Mouse (Mus musculus): ENCODE results near the gene Cdh3. TPM values are rescaled to one million over a fixed set of nuclear protein-coding genes. Genes with fewer than 3 reads are reported as not detected.
A peak's percentile ranks its signal among the peaks of the same experiment; 100 is the strongest.

Gene Cdh3
- total and polyA plus RNA-seq, 3 experiments: not detected

GRCm38 (mm10) chr8:106528596-106529249, 18.0 kb downstream of the Cdh3 start:
- no peak overlapping the region for H3K9ac ChIP-seq (ENCODE audit: control insufficient read depth, low read depth, low read length, poor library complexity, severe bottlenecking)
- H3K4me1 ChIP-seq (ENCODE audit: control insufficient read depth in 1 of 2, insufficient read depth in 2 of 2, low read length in 2 of 2): no peaks in the 10 kb centered on the region
- H3K27me3 ChIP-seq (ENCODE audit: control insufficient read depth in 1 of 2, insufficient read depth in 2 of 2, low read length in 2 of 2): no peaks in the 10 kb centered on the region
- no peaks in the 10 kb centered on the region for H3K36me3 ChIP-seq (ENCODE audit: control insufficient read depth in 1 of 2, insufficient read depth in 2 of 2, low read length in 2 of 2)
- H3K79me2 ChIP-seq (ENCODE audit: control insufficient read depth, insufficient read depth, low read length, poor library complexity): no peaks in the 10 kb centered on the region
- no peak overlapping the region for H3K4me3 ChIP-seq (ENCODE audit: control insufficient read depth in 1 of 2, insufficient read depth in 1 of 2, low read depth in 2 of 2, low read length in 2 of 2)
- DNase-seq (ENCODE audit: low read depth, low spot score): no peak
- TF ChIP-seq POLR2AphosphoS2 (IDR thresholded peaks at IDR 0.05; ENCODE audit: low read length) (no peak), GATA1 (IDR thresholded peaks at IDR 0.05; ENCODE audit: low read depth, low read length) (no peak), CHD1 (IDR thresholded peaks at IDR 0.05; ENCODE audit: low read depth, low read length) (no peak), ZMIZ1 (IDR thresholded peaks at IDR 0.05; ENCODE audit: low read depth, low read length) (no peak), MEF2A (IDR thresholded peaks at IDR 0.05; ENCODE audit: extremely low read depth, insufficient replicate concordance, low read depth, low read length, poor library complexity, severe bottlenecking) (no peak), UBTF (IDR thresholded peaks at IDR 0.05; ENCODE audit: borderline replicate concordance, insufficient read depth, low read depth, low read length) (no peak), SIN3A (IDR thresholded peaks at IDR 0.05; ENCODE audit: low read length) (no peak), TCF12 (IDR thresholded peaks at IDR 0.05; ENCODE audit: low read depth, low read length) (no peak)
- H3K9me3 ChIP-seq (replicated peaks; ENCODE audit: insufficient read depth, low read length): no peaks in the 10 kb centered on the region
- no peak overlapping the region for H3K27ac ChIP-seq (ENCODE audit: control insufficient read depth, low read depth, low read length)

- Histone ChIP-seq H3K27me3 (ENCODE audit: control insufficient read depth in 1 of 2, insufficient read depth in 2 of 2, low read length in 2 of 2) (no peaks in the 10 kb centered on the region), H3K4me1 (ENCODE audit: control insufficient read depth in 1 of 2, insufficient read depth in 2 of 2, low read length in 2 of 2) (no peaks in the 10 kb centered on the region), H3K36me3 (ENCODE audit: control insufficient read depth in 1 of 2, insufficient read depth in 2 of 2, low read length in 2 of 2) (no peaks in the 10 kb centered on the region), H3K9ac (ENCODE audit: control insufficient read depth, low read depth, low read length, poor library complexity, severe bottlenecking) (no peak overlapping the region), H3K27ac (ENCODE audit: control insufficient read depth, low read depth, low read length) (no peak overlapping the region), H3K4me3 (ENCODE audit: control insufficient read depth in 1 of 2, insufficient read depth in 1 of 2, low read depth in 2 of 2, low read length in 2 of 2) (no peak overlapping the region), H3K79me2 (ENCODE audit: control insufficient read depth, insufficient read depth, low read length, poor library complexity) (no peaks in the 10 kb centered on the region), H3K9me3 (replicated peaks; ENCODE audit: insufficient read depth, low read length) (no peaks in the 10 kb centered on the region)
- no peak for DNase-seq (ENCODE audit: low read depth, low spot score)
- TF ChIP-seq POLR2A (IDR thresholded peaks at IDR 0.05; ENCODE audit: control insufficient read depth in 1 of 2, insufficient read depth in 1 of 2, low read depth in 1 of 2, low read length in 2 of 2, poor library complexity in 1 of 2) (no peak), MYC (IDR thresholded peaks at IDR 0.05; ENCODE audit: low read depth, low read length) (no peak), USF1 (IDR thresholded peaks at IDR 0.05; ENCODE audit: low read depth, low read length) (0 out of 2 replicates have a peak, but pooled peaks have one; percentile 22)
Measured at GRCm38 (mm10) chr8:106529885-106530482, 19.3 kb downstream of the Cdh3 start.

DNA sequence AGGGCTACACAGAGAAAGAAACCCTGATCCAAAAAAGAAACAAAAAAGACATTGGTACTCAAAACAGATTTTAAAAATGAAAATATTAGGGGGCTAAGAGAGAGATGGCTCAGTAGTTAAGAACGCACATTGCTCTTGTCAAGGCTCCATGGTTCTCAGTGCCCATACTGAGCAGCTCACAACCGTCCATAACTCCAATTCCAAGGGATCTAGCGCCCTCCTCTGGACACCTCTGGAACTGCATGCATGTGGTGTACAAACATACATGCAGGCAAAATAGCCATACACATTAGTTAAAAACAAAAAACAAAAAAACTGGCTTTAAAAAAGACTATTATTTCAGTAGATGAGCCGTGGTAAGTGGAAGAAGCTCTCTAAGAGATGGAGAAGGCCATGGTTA, 19.9 kb downstream of the Cdh3 start:
- no peaks in the 10 kb centered on the region for H3K9me3 ChIP-seq (replicated peaks; ENCODE audit: insufficient read depth, low read length)
- H3K4me3 ChIP-seq (ENCODE audit: control insufficient read depth in 1 of 2, insufficient read depth in 1 of 2, low read depth in 2 of 2, low read length in 2 of 2): no peak overlapping the region
- DNase-seq (ENCODE audit: low read depth, low spot score): peak; percentile 28
- H3K36me3 ChIP-seq (ENCODE audit: control insufficient read depth in 1 of 2, insufficient read depth in 2 of 2, low read length in 2 of 2): no peaks in the 10 kb centered on the region
- H3K4me1 ChIP-seq (ENCODE audit: control insufficient read depth in 1 of 2, insufficient read depth in 2 of 2, low read length in 2 of 2): no peaks in the 10 kb centered on the region
- H3K9ac ChIP-seq (ENCODE audit: control insufficient read depth, low read depth, low read length, poor library complexity, severe bottlenecking): no peak overlapping the region
- no peak overlapping the region for H3K27ac ChIP-seq (ENCODE audit: control insufficient read depth, low read depth, low read length)
- no peaks in the 10 kb centered on the region for H3K27me3 ChIP-seq (ENCODE audit: control insufficient read depth in 1 of 2, insufficient read depth in 2 of 2, low read length in 2 of 2)
- no peak for TF ChIP-seq JUND (IDR thresholded peaks at IDR 0.05; ENCODE audit: low read depth, low read length)
- no peak for TF ChIP-seq GABPA (IDR thresholded peaks at IDR 0.05; ENCODE audit: low read depth, low read length)
- TF ChIP-seq RAD21 (IDR thresholded peaks at IDR 0.05; ENCODE audit: low read depth, low read length): peak; percentile 51
- no peak for TF ChIP-seq TCF12 (IDR thresholded peaks at IDR 0.05; ENCODE audit: low read depth, low read length)
- 0 out of 2 replicates have a peak, but pooled peaks have one; percentile 7 for TF ChIP-seq ZC3H11A (IDR thresholded peaks at IDR 0.05; ENCODE audit: low read depth, low read length)
- TF ChIP-seq POLR2AphosphoS5 (IDR thresholded peaks at IDR 0.05; ENCODE audit: borderline replicate concordance, low read depth, low read length): no peak
- TF ChIP-seq CTCF (IDR thresholded peaks at IDR 0.05 in 2 of 3, conservative IDR thresholded peaks at IDR 0.05 in 1 of 3; ENCODE audit: control insufficient read depth in 1 of 3, insufficient read depth in 1 of 3, low read depth in 2 of 3, low read length in 3 of 3, poor library complexity in 1 of 3, severe bottlenecking in 1 of 3): peak; percentile 57 to 75 (median 67)
- peak; percentile 43; the same call in 1 of the 2 replicates for TF ChIP-seq SMC3 (IDR thresholded peaks at IDR 0.05; ENCODE audit: low read depth, low read length)
- TF ChIP-seq ELF1 (IDR thresholded peaks at IDR 0.05; ENCODE audit: low read depth, low read length): no peak
- TF ChIP-seq USF1 (IDR thresholded peaks at IDR 0.05; ENCODE audit: low read depth, low read length): no peak
- no peak for TF ChIP-seq TAL1 (IDR thresholded peaks at IDR 0.05; ENCODE audit: low read length)
- no peak for TF ChIP-seq MAZ (IDR thresholded peaks at IDR 0.05; ENCODE audit: low read depth, low read length)
- no peak for TF ChIP-seq USF2 (IDR thresholded peaks at IDR 0.05; ENCODE audit: borderline replicate concordance in 1 of 2, insufficient read depth in 1 of 2, low read depth in 1 of 2, low read length in 2 of 2)
- H3K79me2 ChIP-seq (ENCODE audit: control insufficient read depth, insufficient read depth, low read length, poor library complexity): no peaks in the 10 kb centered on the region

Measured in MEL (cell line).